ENCODE assay signal across 21 mouse cellular contexts in the genomic region with DNA sequence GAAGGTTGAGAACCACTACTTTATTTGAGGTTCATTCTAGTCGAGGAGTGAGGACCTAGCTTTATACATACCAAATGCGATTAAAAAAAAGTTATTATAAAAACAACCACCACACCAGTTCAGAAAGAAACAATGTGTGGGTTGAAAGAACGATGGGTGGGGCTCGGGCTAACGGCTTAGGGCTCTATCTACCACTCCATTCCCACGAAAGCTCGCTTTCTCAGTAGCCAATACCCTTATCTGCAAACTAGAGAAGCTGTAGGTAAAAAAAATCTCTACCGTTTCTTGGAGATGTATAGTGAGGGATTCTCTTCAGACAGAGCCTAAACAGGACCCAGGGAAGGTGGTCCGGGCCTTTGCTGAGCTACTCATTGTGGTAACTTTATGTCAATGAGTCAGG.
A peak's percentile ranks its signal among the peaks of the same experiment; 100 is the strongest.
DNase-seq lines count a peak whose midpoint lies in the region; ATAC-seq and TF ChIP-seq lines count a peak whose summit lies in the region.
"Had no signal": no experiment of that assay in that cellular context is flagged by ENCODE, and none has a peak within 500 bp of the region (broad histone marks: within the 10 kb centered on the region; RNA-seq: fewer than 3 reads in every experiment).

No protein-coding gene starts in this region.

- no peak overlapping the region for H3K9ac ChIP-seq in liver, embryonic 14.5 days (replicated peaks)
- no peak overlapping the region for H3K9ac ChIP-seq in hindbrain, embryonic 12.5 days
- H3K9ac ChIP-seq: forebrain, embryonic 13.5 days; forebrain, postnatal 0 days; heart, embryonic 13.5 days had no signal

- H3K4me3 ChIP-seq in liver, embryonic 14.5 days (ENCODE audit: insufficient read depth in 1 of 2, low read depth in 2 of 2, low read length in 2 of 2) = no peak overlapping the region
- H3K4me3 ChIP-seq in hindbrain, embryonic 12.5 days = no peak overlapping the region
- H3K4me3 ChIP-seq: embryonic facial prominence, embryonic 10.5 days; forebrain, embryonic 13.5 days; heart, embryonic 13.5 days had no signal

- no peaks in the 10 kb centered on the region for H3K27me3 ChIP-seq in liver, embryonic 14.5 days (ENCODE audit: control insufficient read depth, insufficient read depth, low read length)
- no peaks in the 10 kb centered on the region for H3K27me3 ChIP-seq in hindbrain, embryonic 12.5 days
- H3K27me3 ChIP-seq: CH12.LX; forebrain, embryonic 13.5 days; heart, embryonic 13.5 days had no signal

- no peak overlapping the region for H3K27ac ChIP-seq in liver, embryonic 14.5 days
- no peak overlapping the region for H3K27ac ChIP-seq in hindbrain, embryonic 12.5 days
- H3K27ac ChIP-seq: embryonic facial prominence, embryonic 10.5 days; forebrain, embryonic 13.5 days; heart, embryonic 13.5 days had no signal

- H3K4me1 ChIP-seq in liver, embryonic 14.5 days (replicated peaks; ENCODE audit: control insufficient read depth in 2 of 2, insufficient read depth in 2 of 2, low read length in 1 of 2) = peaks cover 2 to 12% of the 10 kb centered on the region in 2 experiments; a peak in 2 of 4 replicates
- peaks cover 8% of the 10 kb centered on the region; the same call in 1 of the 2 replicates for H3K4me1 ChIP-seq in hindbrain, embryonic 12.5 days
- H3K4me1 ChIP-seq: heart, embryonic 13.5 days had no signal

- no peak for TF ChIP-seq CTCF in liver, embryonic 14.5 days (IDR thresholded peaks at IDR 0.05; ENCODE audit: low read depth)

- TF ChIP-seq EP300 in liver, embryonic 14.5 days (IDR thresholded peaks at IDR 0.05; ENCODE audit: low read depth) = peak; percentile 75

- no peaks in the 10 kb centered on the region for H3K9me3 ChIP-seq in liver, embryonic 14.5 days (ENCODE audit: control insufficient read depth, low read length)
- H3K9me3 ChIP-seq in hindbrain, embryonic 12.5 days (replicated peaks) = no peaks in the 10 kb centered on the region
- H3K9me3 ChIP-seq: embryonic facial prominence, embryonic 10.5 days; forebrain, embryonic 13.5 days; heart, embryonic 13.5 days had no signal

- H3K4me2 ChIP-seq in liver, embryonic 14.5 days (ENCODE audit: low read depth) = peak overlapping the region; percentile 29; the same call in 1 of the 2 replicates
- no peak overlapping the region for H3K4me2 ChIP-seq in hindbrain, embryonic 12.5 days (replicated peaks)
- H3K4me2 ChIP-seq: forebrain, embryonic 13.5 days; heart, embryonic 13.5 days had no signal

- DNase-seq in MEL-GATA-1-ER (ENCODE audit: extremely low read depth, low read depth) = peak; percentile 64
- peak; percentile 42 for DNase-seq in liver
- peak; percentile 17 to 33 (median 28) for DNase-seq in liver, embryonic 14.5 days (ENCODE audit: low read depth in 3 of 3, low spot score in 3 of 3)
- DNase-seq in right cerebral cortex, adult 18-20 months = no peak
- DNase-seq in cerebellum, postnatal 4 days (ENCODE audit: low spot score in 2 of 2) = no peak
- DNase-seq: adrenal gland, adult 8-10 months; adrenal gland, postnatal 36 days; cerebellum, adult 18-20 months; cerebellum, adult 9-11 months; cerebellum, postnatal 36 days; forebrain, postnatal 0 days; gastrocnemius, postnatal 14 days; heart, postnatal 36 days had no signal

- H3K36me3 ChIP-seq in liver, embryonic 14.5 days (replicated peaks; ENCODE audit: control insufficient read depth, insufficient read depth, low read depth) = no peaks in the 10 kb centered on the region
- peaks cover 10% of the 10 kb centered on the region; the same call in 1 of the 2 replicates for H3K36me3 ChIP-seq in hindbrain, embryonic 12.5 days

- ATAC-seq in liver, embryonic 14.5 days (ENCODE audit: insufficient read depth) = peak; percentile 79; the same call in 1 of the 2 replicates
- ATAC-seq in megakaryocyte progenitor cell, adult 5-6 weeks (replicated peaks; ENCODE audit: poor library complexity) = peak; percentile 93
- no peak for ATAC-seq in monocyte, adult 5-6 weeks (replicated peaks; ENCODE audit: insufficient number of reproducible peaks, low FRiP score, low TSS enrichment, poor library complexity, severe bottlenecking)
- no peak for ATAC-seq in hindbrain, embryonic 12.5 days (ENCODE audit: low FRiP score)
- ATAC-seq: forebrain, embryonic 13.5 days; forebrain, postnatal 0 days; hindbrain, embryonic 16.5 days had no signal

- WGBS in liver, embryonic 14.5 days (ENCODE audit: insufficient replicate concordance) = 18% methylated on average over 9 of the region's 9 CpGs
- 94% methylated on average over 9 of the region's 9 CpGs for WGBS in hindbrain, embryonic 12.5 days

Comparison
In these comparisons a context has a peak if more than half of its experiments do, and no peak if none do; other contexts are left out.
1. DNase-seq: peak in MEL-GATA-1-ER (single experiment), liver (single experiment) and liver, embryonic 14.5 days (3 of 3); none in right cerebral cortex, adult 18-20 months (single experiment) and cerebellum, postnatal 4 days (0 of 2).
2. ATAC-seq: peak in liver, embryonic 14.5 days (single experiment) and megakaryocyte progenitor cell, adult 5-6 weeks (single experiment); none in monocyte, adult 5-6 weeks (single experiment) and hindbrain, embryonic 12.5 days (single experiment).